In the genomic region with DNA sequence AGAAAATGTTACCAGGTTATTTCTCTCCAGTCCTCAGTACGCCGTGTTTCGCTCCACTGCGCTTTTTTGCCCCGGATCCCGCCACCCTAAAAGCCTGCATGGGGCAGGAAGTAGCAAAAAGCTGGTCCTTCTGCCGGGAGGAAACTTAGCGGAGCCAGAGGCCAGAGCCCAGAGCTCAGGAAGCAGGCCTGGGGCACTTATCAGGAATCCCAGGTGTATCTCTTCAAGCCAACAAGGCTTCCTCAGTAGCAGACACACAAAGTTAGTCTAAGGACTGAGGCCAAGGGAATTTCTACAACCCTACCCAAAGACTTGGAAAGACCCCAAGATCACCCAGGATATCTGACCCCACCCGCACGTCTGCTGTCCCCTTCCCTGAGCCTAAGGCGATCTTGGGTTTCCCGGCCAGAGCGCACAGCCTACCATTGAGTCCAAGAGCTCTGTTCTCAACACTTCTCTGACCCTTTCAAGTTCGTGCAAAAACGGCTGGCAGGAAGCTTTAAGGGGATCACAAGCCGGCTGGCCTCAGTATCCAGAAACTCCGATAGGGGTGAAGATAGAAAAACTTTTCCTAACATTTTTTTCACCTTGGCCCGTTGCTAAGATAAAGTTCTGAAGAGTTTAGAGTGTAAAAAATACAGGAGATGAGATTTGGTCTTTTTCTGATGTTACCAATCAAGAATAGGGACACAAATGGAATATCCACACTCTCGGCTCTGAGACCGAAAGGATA, we compare ENCODE assay signal across 8 mouse cellular contexts. TPM values are rescaled to one million over a fixed set of nuclear protein-coding genes. Genes with fewer than 3 reads are reported as not detected.
DNase-seq lines count a peak whose midpoint lies in the region; ATAC-seq lines count a peak whose summit lies in the region.

No protein-coding gene starts in this region.

- H3K4me3 ChIP-seq in erythroblast, embryonic 14.5 days (replicated peaks), result peak overlapping the region; percentile 52
- peak overlapping the region; percentile 60 for H3K4me3 ChIP-seq in brown adipose tissue, adult 24 weeks (ENCODE audit: insufficient read depth, low read depth, low read length)
- H3K4me3 ChIP-seq in hindbrain, embryonic 12.5 days, result peak overlapping the region; percentile 40
- H3K4me3 ChIP-seq in midbrain, embryonic 12.5 days, result peak overlapping the region; percentile 51

- ATAC-seq in erythroblast, adult 5-6 weeks (replicated peaks; ENCODE audit: low FRiP score, poor library complexity, severe bottlenecking), result no peak
- ATAC-seq in hindbrain, embryonic 12.5 days (ENCODE audit: low FRiP score), result no peak
- ATAC-seq in midbrain, embryonic 12.5 days (ENCODE audit: low FRiP score, low read depth), result no peak

- 0 out of 2 replicates have a peak overlapping the region, but pooled peaks have one; percentile 0 for H3K27ac ChIP-seq in brown adipose tissue, adult 24 weeks (replicated peaks; ENCODE audit: low read depth, low read length)
- H3K27ac ChIP-seq in hindbrain, embryonic 12.5 days, result no peak overlapping the region
- no peak overlapping the region for H3K27ac ChIP-seq in midbrain, embryonic 12.5 days (replicated peaks)

- no peaks in the 10 kb centered on the region for H3K36me3 ChIP-seq in erythroblast, embryonic 14.5 days (ENCODE audit: control insufficient read depth)
- H3K36me3 ChIP-seq in hindbrain, embryonic 12.5 days, result no peaks in the 10 kb centered on the region
- H3K36me3 ChIP-seq in midbrain, embryonic 12.5 days, result no peaks in the 10 kb centered on the region

- H3K9me3 ChIP-seq in erythroblast, embryonic 14.5 days (ENCODE audit: control insufficient read depth, low read length), result no peaks in the 10 kb centered on the region
- H3K9me3 ChIP-seq in hindbrain, embryonic 12.5 days (replicated peaks), result no peaks in the 10 kb centered on the region
- 0 out of 2 replicates have a peak, but pooled peaks cover 3% of the 10 kb centered on the region for H3K9me3 ChIP-seq in midbrain, embryonic 12.5 days

- H3K9ac ChIP-seq in hindbrain, embryonic 12.5 days, result no peak overlapping the region
- H3K9ac ChIP-seq in midbrain, embryonic 12.5 days (replicated peaks), result no peak overlapping the region

- no peaks in the 10 kb centered on the region for H3K4me1 ChIP-seq in erythroblast, embryonic 14.5 days (ENCODE audit: control insufficient read depth)
- peaks cover 3% of the 10 kb centered on the region; the same call in 1 of the 2 replicates for H3K4me1 ChIP-seq in brown adipose tissue, adult 24 weeks (ENCODE audit: control insufficient read depth, insufficient read depth, insufficient read length, low read length)
- peaks cover 29% of the 10 kb centered on the region for H3K4me1 ChIP-seq in hindbrain, embryonic 12.5 days
- peaks cover 25% of the 10 kb centered on the region for H3K4me1 ChIP-seq in midbrain, embryonic 12.5 days

- peak overlapping the region; percentile 72; the same call in 1 of the 2 replicates for H3K4me2 ChIP-seq in hindbrain, embryonic 12.5 days (replicated peaks)
- H3K4me2 ChIP-seq in midbrain, embryonic 12.5 days (replicated peaks), result peak overlapping the region; percentile 93

- H3K27me3 ChIP-seq in erythroblast, embryonic 14.5 days (ENCODE audit: control insufficient read depth), result peaks cover 77% of the 10 kb centered on the region
- peaks cover 91% of the 10 kb centered on the region for H3K27me3 ChIP-seq in hindbrain, embryonic 12.5 days
- H3K27me3 ChIP-seq in midbrain, embryonic 12.5 days, result peaks cover 89% of the 10 kb centered on the region

- WGBS in hindbrain, embryonic 12.5 days, result 1% methylated on average over 20 of the region's 20 CpGs
- 1% methylated on average over 20 of the region's 20 CpGs for WGBS in midbrain, embryonic 12.5 days

- DNase-seq in gastrocnemius, adult 18-20 months (ENCODE audit: low spot score), result no peak
- no peak for DNase-seq in left cerebral cortex, adult 18-20 months (ENCODE audit: low spot score in 2 of 2)
- no peak for DNase-seq in gastrocnemius, postnatal 10 days

RNA-seq across cellular contexts. Expression of a gene that starts 12.7 kb away (rescaled TPM):
- polyA plus RNA-seq in erythroblast, embryonic 14.5 days (2012), result 0.06 TPM in 1 of 2 replicates, not detected in the other
- total RNA-seq in erythroblast, adult 5-6 weeks (2015; ENCODE audit: low replicate concordance), result not detected in 2 replicates
- not detected in 2 replicates for total RNA-seq in erythroblast, adult 5-6 weeks (2017; ENCODE audit: low replicate concordance)
- polyA plus RNA-seq in brown adipose tissue, adult 24 weeks (2012; ENCODE audit: insufficient read depth, insufficient read length, missing spikeins), result 0.20 and 1.1 TPM in 2 replicates
- 0.43 and 0.72 TPM in 2 replicates for polyA plus RNA-seq in hindbrain, embryonic 12.5 days (2016; fragmentation: Nextera tagmentation; extraction: Ambion mirVana)
- 1.3 and 2.0 TPM in 2 replicates for polyA plus RNA-seq in midbrain, embryonic 12.5 days (2016; fragmentation: Nextera tagmentation; extraction: Ambion mirVana)
- total RNA-seq in gastrocnemius, adult 18-20 months (2021), result under 1 TPM; 0.16 to 0.21 TPM
- under 1 TPM in 1 of 2 experiments, not detected in 1; 0.12 TPM for total RNA-seq in left cerebral cortex, adult 18-20 months (2021)
- 1 to 10 TPM; 2.3 to 4.3 TPM for total RNA-seq in gastrocnemius, postnatal 10 days (2021)
